Mouse (Mus musculus): Measurements from ENCODE around the gene Ppp6r2. TPM values are rescaled to one million over a fixed set of nuclear protein-coding genes. Genes with fewer than 3 reads are reported as not detected.

Ppp6r2 gene
- polyA plus RNA-seq (2021; fragmentation: Nextera tagmentation): 83.4 and 86.7 TPM in 2 replicates
- long read RNA-seq, experiment 1, transcript Ppp6r2-203 (8 exons, 2,072 nt): major isoform, 8 of 110 reads
- long read RNA-seq, experiment 1, partial matches to known transcripts: 21 of 110 reads
- long read RNA-seq, experiment 1, other reads (novel, unspliced or antisense): 81 of 110 reads
- long read RNA-seq, experiment 2, partial matches to known transcripts: 5 of 142 reads
- long read RNA-seq, experiment 2, other reads (novel, unspliced or antisense): 133 of 142 reads

DNA sequence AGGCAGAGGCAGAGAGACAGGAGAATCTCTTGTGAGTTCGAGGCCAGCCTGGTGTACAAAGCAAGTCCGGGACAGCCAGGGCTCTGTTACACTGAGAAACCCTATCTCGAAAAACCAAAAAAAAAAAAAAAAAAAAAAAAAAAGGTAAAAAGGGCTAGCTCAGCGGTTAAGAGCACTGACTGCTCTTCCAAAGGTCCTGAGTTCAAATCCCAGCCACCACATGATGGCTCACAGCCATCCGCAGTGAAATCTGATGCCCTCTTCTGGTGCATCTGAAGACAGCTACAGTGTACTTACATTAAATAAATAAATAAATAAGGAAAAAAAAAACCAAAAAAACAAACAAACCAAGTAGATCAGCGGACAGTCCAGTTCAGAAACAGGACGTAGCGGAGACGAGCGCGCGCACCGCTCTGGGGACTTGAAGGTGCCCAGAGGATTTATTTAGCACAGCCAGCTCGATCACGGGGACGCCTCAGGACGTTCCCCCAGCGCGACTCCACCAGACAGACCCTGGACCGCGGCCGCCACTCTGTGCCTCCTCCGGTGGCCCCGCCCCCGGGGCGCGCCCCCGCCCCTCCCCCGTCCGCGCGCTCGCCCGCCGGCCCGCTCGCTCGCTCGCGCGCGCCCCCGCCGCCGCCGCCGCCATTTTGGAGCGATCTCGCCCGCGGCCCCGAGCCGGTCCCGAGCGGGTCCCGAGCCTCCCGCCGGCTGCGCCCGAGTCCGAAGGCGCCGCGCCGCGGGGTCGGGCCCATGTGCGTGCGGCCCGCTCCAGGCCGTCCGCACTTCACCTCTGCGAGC lies at the start of gene Ppp6r2:
TSS of gene Ppp6r2 (plus strand) at position 639 of the 801 bp plus-strand sequence.

DNA sequence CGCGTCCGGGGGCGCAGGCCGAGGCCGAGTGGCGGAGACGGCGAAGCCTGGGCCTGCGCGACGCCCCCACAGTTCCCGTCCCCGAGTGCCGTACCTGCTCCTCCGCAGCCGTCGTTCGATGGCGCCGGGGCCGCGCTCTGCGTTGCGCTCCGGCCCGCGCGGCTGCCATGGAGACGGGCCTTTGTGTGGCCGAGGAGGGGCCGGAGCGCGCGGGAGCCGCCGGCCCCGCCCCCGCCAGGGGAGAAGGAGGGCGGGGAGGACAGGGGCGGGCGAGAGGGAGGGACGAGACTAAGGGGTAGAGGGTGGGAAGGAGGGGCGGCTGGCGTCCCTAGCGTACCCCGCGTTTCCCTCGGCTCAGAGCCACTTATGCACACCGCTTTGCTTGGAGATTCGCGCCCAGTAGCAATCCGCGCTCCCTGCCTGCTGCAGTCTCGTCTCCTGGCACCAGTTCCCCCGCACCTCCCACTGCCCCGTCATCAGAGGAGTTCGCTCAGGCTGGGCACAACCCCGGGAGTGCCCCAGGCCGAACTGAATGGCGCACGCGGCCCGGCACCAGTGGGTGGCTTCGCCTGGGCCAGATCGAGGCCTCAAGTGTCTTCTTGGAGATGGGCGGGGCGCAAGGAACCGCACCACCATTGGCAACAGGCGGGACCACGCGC lies 30.7 kb upstream of the Ppp6r2 start, which contains the start of gene Plxnb2:
TSS of gene Plxnb2 (minus strand) at position 218 of the 659 bp plus-strand sequence.

DNA sequence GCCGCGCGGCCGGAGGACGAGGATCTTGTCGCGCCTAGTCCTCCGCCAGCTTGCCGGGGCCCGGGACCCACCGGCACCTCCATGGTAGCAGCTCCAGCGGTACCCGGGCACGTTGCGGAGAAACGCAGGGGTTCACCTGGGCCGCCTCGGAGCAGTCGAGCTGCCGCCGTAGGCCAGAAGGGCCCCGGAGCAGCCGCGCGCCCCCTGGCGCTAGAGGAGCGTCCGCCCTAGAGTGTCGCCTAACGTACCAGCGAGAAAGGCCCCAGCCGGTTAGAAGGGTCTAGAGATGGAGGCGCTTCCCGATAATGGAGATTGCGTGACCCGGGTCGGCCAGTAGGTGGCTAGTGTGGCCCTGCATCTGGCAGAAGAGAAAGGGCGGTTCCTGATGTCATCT lies 15.0 kb upstream of the Ppp6r2 start, which contains the start of gene Dennd6b:
TSS of gene Dennd6b (minus strand) at position 184 of the 394 bp plus-strand sequence.

DNA sequence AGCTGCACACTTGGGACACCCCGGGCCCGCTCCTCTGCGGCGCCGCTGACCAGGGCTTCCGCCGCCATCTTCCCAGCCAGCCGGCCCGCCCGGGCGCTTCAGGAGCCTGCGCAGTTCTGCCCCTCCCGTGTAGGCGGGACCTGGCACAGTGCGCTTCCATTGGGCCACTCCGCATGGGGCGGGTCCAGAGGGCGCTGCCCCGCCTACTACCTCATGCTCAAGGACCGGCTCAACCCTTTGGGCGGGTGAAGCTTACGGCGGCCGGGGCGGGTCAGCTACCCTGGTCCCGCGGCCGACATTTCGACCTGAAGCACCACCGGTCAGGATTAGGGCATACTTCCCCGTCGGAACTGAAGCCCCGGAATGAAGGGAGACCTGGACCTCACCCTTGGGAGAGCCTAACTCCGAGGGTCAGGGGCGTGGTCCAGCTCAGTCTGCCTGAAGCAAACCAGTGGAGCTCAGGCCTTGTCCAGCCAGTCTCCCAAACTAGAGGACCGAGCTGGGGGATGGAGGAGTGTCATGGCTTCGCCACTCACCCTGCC lies 103.9 kb downstream of the Ppp6r2 start, which contains the start of gene Sbf1:
TSS of gene Sbf1 (minus strand) at position 122 of the 542 bp plus-strand sequence.

DNA sequence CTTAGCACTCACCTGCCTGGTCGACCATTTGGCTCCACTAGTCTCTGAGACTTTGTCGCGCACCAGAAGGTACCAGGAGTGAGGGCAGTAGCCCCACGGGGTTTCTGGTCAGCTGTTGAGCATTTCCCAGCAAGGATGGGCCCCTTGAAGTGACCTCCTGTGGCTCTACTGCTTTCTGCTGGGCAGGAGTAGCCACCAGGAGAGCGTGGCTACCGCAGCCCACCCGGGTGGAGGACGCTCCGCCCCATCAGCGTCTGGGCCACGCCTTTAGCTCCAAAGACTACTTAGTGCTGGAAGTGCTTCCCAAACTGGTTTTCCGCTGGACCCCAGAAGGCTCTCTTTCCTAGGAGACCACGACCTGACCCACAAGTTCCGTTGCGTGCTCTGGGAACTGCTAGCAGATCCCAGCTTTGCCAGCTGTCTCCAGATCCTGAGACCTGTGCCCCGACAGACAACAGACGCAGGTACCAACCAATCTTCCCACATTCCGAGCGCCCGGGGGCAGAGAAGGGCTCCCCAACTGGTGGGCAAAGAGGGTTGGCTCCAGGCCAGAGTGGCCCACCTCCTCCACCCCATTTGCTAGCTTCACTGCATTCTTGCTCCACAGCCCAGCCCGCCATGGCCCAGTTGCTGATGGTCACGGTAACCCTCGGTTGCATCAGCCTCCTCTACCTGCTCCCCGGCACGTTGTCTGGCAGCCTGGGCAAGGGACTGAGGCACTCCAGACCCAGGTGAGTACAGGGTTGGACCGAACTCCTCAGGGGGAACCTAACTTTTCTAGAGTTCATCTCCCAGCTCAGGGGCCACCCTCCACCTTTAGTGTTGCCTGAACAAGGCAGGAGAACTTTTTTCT lies 111.5 kb downstream of the Ppp6r2 start, which contains the start of gene Adm2:
TSS of gene Adm2 (plus strand) at position 51 of the 853 bp plus-strand sequence.

DNA sequence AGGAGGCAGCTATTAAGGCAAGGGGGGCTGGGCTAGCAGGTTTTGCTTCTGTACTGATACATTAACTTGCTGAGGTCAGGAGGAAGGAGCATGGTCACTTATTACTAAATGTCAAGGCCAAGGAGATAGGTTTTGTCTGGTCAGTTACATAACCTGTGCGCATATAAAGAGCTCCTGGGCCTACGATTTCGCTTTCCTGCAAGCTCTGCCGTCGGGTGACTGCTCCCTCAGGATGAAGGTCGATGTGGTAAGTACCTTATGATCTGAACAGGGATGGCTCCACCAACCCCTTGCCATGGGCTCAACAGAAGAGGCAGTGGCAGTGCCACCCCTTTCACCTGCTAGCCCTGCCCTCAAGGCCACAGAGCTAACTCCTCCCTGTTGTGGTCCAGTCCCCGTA lies 122.9 kb downstream of the Ppp6r2 start, which contains the start of gene Miox:
TSS of gene Miox (plus strand) at position 128 of the 400 bp plus-strand sequence.

Other genes starting within 250 kb of the Ppp6r2 start
- gene Mlc1, start 232.5 kb upstream of the Ppp6r2 start, polyA plus RNA-seq (2021; fragmentation: Nextera tagmentation): 114 and 135 TPM in 2 replicates
- gene Mov10l1, start 228.6 kb upstream of the Ppp6r2 start, polyA plus RNA-seq (2021; fragmentation: Nextera tagmentation): not detected in 2 replicates
- gene Panx2, start 151.8 kb upstream of the Ppp6r2 start, polyA plus RNA-seq (2021; fragmentation: Nextera tagmentation): 15.5 and 17.7 TPM in 2 replicates
- gene Trabd, start 136.4 kb upstream of the Ppp6r2 start, polyA plus RNA-seq (2021; fragmentation: Nextera tagmentation): 8.1 and 11.9 TPM in 2 replicates
- 10.5 and 25.8 TPM in 2 replicates for gene Selenoo, start 122.5 kb upstream of the Ppp6r2 start, polyA plus RNA-seq (2021; fragmentation: Nextera tagmentation)
- 2.7 and 3.3 TPM in 2 replicates for gene Tubgcp6, start 88.4 kb upstream of the Ppp6r2 start, polyA plus RNA-seq (2021; fragmentation: Nextera tagmentation)
- gene Hdac10, start 82.9 kb upstream of the Ppp6r2 start, polyA plus RNA-seq (2021; fragmentation: Nextera tagmentation): 5.8 TPM in 2 replicates
- 3.5 and 4.3 TPM in 2 replicates for gene Mapk12, start 70.8 kb upstream of the Ppp6r2 start, polyA plus RNA-seq (2021; fragmentation: Nextera tagmentation)
- gene Mapk11, start 61.9 kb upstream of the Ppp6r2 start, polyA plus RNA-seq (2021; fragmentation: Nextera tagmentation): 25.6 and 28.0 TPM in 2 replicates
- 10.8 and 11.9 TPM in 2 replicates for gene Plxnb2, start 30.8 kb upstream of the Ppp6r2 start, polyA plus RNA-seq (2021; fragmentation: Nextera tagmentation)
- 16.7 and 17.7 TPM in 2 replicates for gene Dennd6b, start 15.1 kb upstream of the Ppp6r2 start, polyA plus RNA-seq (2021; fragmentation: Nextera tagmentation)
- 46.3 and 74.4 TPM in 2 replicates for gene Sbf1, start 103.8 kb downstream of the Ppp6r2 start, polyA plus RNA-seq (2021; fragmentation: Nextera tagmentation)
- gene Adm2, start 111.2 kb downstream of the Ppp6r2 start, polyA plus RNA-seq (2021; fragmentation: Nextera tagmentation): 0.19 TPM in 1 of 2 replicates, not detected in the other
- gene Miox, start 122.8 kb downstream of the Ppp6r2 start, polyA plus RNA-seq (2021; fragmentation: Nextera tagmentation): not detected in 2 replicates
- 6.5 and 9.7 TPM in 2 replicates for gene Lmf2, start 144.1 kb downstream of the Ppp6r2 start, polyA plus RNA-seq (2021; fragmentation: Nextera tagmentation)
- 57.5 and 85.9 TPM in 2 replicates for gene Ncaph2, start 144.2 kb downstream of the Ppp6r2 start, polyA plus RNA-seq (2021; fragmentation: Nextera tagmentation)
- gene Sco2, start 162.3 kb downstream of the Ppp6r2 start, polyA plus RNA-seq (2021; fragmentation: Nextera tagmentation): 43.8 and 46.1 TPM in 2 replicates
- 4.8 and 6.2 TPM in 2 replicates for gene Tymp, start 165.5 kb downstream of the Ppp6r2 start, polyA plus RNA-seq (2021; fragmentation: Nextera tagmentation)
- 2.2 and 2.9 TPM in 2 replicates for gene Odf3b, start 167.7 kb downstream of the Ppp6r2 start, polyA plus RNA-seq (2021; fragmentation: Nextera tagmentation)
- 0.22 and 0.72 TPM in 2 replicates for gene Klhdc7b, start 173.4 kb downstream of the Ppp6r2 start, polyA plus RNA-seq (2021; fragmentation: Nextera tagmentation)
- 0.33 and 0.74 TPM in 2 replicates for gene Syce3, start 198.9 kb downstream of the Ppp6r2 start, polyA plus RNA-seq (2021; fragmentation: Nextera tagmentation)
- gene Cpt1b, start 214.3 kb downstream of the Ppp6r2 start, polyA plus RNA-seq (2021; fragmentation: Nextera tagmentation): 0.24 and 0.31 TPM in 2 replicates
- 2.4 TPM in 2 replicates for gene C730034F03Rik, start 218.0 kb downstream of the Ppp6r2 start, polyA plus RNA-seq (2021; fragmentation: Nextera tagmentation)
- gene Gm44502, start 218.1 kb downstream of the Ppp6r2 start, polyA plus RNA-seq (2021; fragmentation: Nextera tagmentation): not detected in 2 replicates
- 30.1 and 30.6 TPM in 2 replicates for gene Chkb, start 218.4 kb downstream of the Ppp6r2 start, polyA plus RNA-seq (2021; fragmentation: Nextera tagmentation)
- 43.4 and 57.8 TPM in 2 replicates for gene Mapk8ip2, start 242.4 kb downstream of the Ppp6r2 start, polyA plus RNA-seq (2021; fragmentation: Nextera tagmentation)